11 mouse cellular contexts compared by ENCODE assay signal in the genomic region with DNA sequence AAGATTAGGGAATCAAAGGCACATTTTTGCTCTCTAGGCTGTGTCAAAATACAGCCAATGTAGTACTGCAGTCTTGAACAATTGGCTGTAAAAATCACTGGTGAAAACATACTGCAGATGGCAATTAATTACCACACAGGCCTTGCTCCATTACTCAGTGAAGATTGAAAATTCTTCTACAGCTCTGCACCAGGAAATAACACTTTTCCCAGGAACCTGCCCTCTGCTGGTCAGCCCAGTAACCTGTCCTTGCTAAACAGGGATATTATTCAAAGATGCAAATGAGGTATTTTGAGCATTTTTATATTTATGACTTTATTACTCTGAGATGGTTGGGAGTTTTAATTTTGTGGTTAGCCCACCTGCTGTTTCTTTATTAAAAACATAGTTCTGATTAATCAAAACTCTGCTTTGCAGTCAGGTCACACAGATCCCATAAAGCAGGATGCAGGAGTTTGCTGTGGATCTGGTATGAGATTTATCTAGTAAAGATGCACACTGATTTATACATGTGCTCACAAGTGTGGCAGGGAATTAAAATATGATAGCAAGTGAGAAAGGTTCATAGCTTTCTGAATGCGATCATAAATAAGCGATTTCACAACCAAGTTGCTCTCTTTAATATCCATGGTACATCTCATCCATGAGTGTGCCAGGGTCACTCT.
A peak's percentile ranks its signal among the peaks of the same experiment; 100 is the strongest.
DNase-seq lines count a peak whose midpoint lies in the region; ATAC-seq and TF ChIP-seq lines count a peak whose summit lies in the region.
"Had no signal": no experiment of that assay in that cellular context is flagged by ENCODE, and none has a peak within 500 bp of the region (broad histone marks: within the 10 kb centered on the region; RNA-seq: fewer than 3 reads in every experiment).

No protein-coding gene starts in this region.

- peak; percentile 43; the same call in 1 of the 2 replicates for ATAC-seq in forebrain, embryonic 13.5 days
- ATAC-seq in stomach, postnatal 0 days (ENCODE audit: low FRiP score, low TSS enrichment), result no peak
- no peak for ATAC-seq in megakaryocyte-erythroid progenitor cell, adult 5-6 weeks (replicated peaks; ENCODE audit: low FRiP score, low TSS enrichment, poor library complexity, severe bottlenecking)
- ATAC-seq: intestine, embryonic 15.5 days; Patski had no signal

- WGBS in forebrain, embryonic 13.5 days, result 93% methylated on average over 2 of the region's 2 CpGs
- WGBS in stomach, postnatal 0 days, result 91% methylated on average over 2 of the region's 2 CpGs
- 90% methylated on average over 2 of the region's 2 CpGs for WGBS in lung, adult 2 months

- TF ChIP-seq CTCF in stomach, postnatal 0 days (IDR thresholded peaks at IDR 0.05; ENCODE audit: low read depth), result peak; percentile 33
- no peak for TF ChIP-seq CTCF in lung, adult 2 months (IDR thresholded peaks at IDR 0.05; ENCODE audit: insufficient read depth, low read length)

- H3K4me1 ChIP-seq in forebrain, embryonic 13.5 days, result no peaks in the 10 kb centered on the region
- no peaks in the 10 kb centered on the region for H3K4me1 ChIP-seq in stomach, postnatal 0 days (replicated peaks; ENCODE audit: control insufficient read depth, insufficient read depth)
- no peaks in the 10 kb centered on the region for H3K4me1 ChIP-seq in lung, adult 2 months (ENCODE audit: control insufficient read depth, insufficient read depth, low read length)
- H3K4me1 ChIP-seq: intestine, embryonic 15.5 days had no signal

- no peak overlapping the region for H3K9ac ChIP-seq in forebrain, embryonic 13.5 days
- H3K9ac ChIP-seq in stomach, postnatal 0 days (ENCODE audit: low read length), result no peak overlapping the region
- H3K9ac ChIP-seq: intestine, embryonic 15.5 days had no signal

- H3K27me3 ChIP-seq in forebrain, embryonic 13.5 days, result no peaks in the 10 kb centered on the region
- H3K27me3 ChIP-seq in stomach, postnatal 0 days (ENCODE audit: control insufficient read depth, insufficient read depth, low read length), result no peaks in the 10 kb centered on the region
- H3K27me3 ChIP-seq: intestine, embryonic 15.5 days; Patski had no signal

- no peak for TF ChIP-seq POLR2A in lung, adult 2 months (IDR thresholded peaks at IDR 0.05; ENCODE audit: borderline replicate concordance, extremely low read depth, low read depth, low read length)

- H3K4me3 ChIP-seq in forebrain, embryonic 13.5 days, result no peak overlapping the region
- H3K4me3 ChIP-seq in stomach, postnatal 0 days (ENCODE audit: low read depth, low read length), result no peak overlapping the region
- no peak overlapping the region for H3K4me3 ChIP-seq in lung, adult 2 months (replicated peaks; ENCODE audit: extremely low read depth, low read depth, low read length)
- H3K4me3 ChIP-seq: intestine, embryonic 15.5 days had no signal

- no peaks in the 10 kb centered on the region for H3K36me3 ChIP-seq in forebrain, embryonic 13.5 days (ENCODE audit: poor library complexity, severe bottlenecking)
- no peaks in the 10 kb centered on the region for H3K36me3 ChIP-seq in stomach, postnatal 0 days (ENCODE audit: control insufficient read depth, insufficient read depth, low read length)
- H3K36me3 ChIP-seq: intestine, embryonic 15.5 days had no signal

- peak; percentile 11 for DNase-seq in kidney, postnatal 10 days
- DNase-seq in kidney, adult 18-20 months, result no peak
- peak; percentile 43 for DNase-seq in testis, postnatal 10 days (ENCODE audit: low spot score)
- DNase-seq in testis, postnatal 14 days (ENCODE audit: low spot score), result no peak
- no peak for DNase-seq in stomach, postnatal 0 days (ENCODE audit: low spot score)
- no peak for DNase-seq in lung, adult 2 months
- DNase-seq: heart, adult 18-20 months had no signal

- H3K9me3 ChIP-seq in forebrain, embryonic 13.5 days (replicated peaks), result no peaks in the 10 kb centered on the region
- H3K9me3 ChIP-seq in stomach, postnatal 0 days (ENCODE audit: control insufficient read depth, low read length), result no peaks in the 10 kb centered on the region
- H3K9me3 ChIP-seq: intestine, embryonic 15.5 days had no signal

- H3K4me2 ChIP-seq in forebrain, embryonic 13.5 days, result no peak overlapping the region
- no peak overlapping the region for H3K4me2 ChIP-seq in stomach, postnatal 0 days (replicated peaks; ENCODE audit: low read depth)
- H3K4me2 ChIP-seq: intestine, embryonic 15.5 days had no signal

- TF ChIP-seq EP300 in stomach, postnatal 0 days (optimal IDR thresholded peaks at IDR 0.05), result no peak

- no peak overlapping the region for H3K27ac ChIP-seq in forebrain, embryonic 13.5 days
- no peak overlapping the region for H3K27ac ChIP-seq in stomach, postnatal 0 days (replicated peaks)
- H3K27ac ChIP-seq: intestine, embryonic 15.5 days had no signal

Comparison
In these comparisons a context has a peak if more than half of its experiments do, and no peak if none do; other contexts are left out.
1. DNase-seq: peak in kidney, postnatal 10 days (single experiment) and testis, postnatal 10 days (single experiment); none in kidney, adult 18-20 months (single experiment), testis, postnatal 14 days (single experiment), stomach, postnatal 0 days (single experiment) and lung, adult 2 months (single experiment).